Mouse (Mus musculus) embryonic fibroblast, embryonic 13.5 days (primary cell): Measurements from ENCODE around the gene 4931428F04Rik. TPM values are rescaled to one million over a fixed set of nuclear protein-coding genes. Genes with fewer than 3 reads are reported as not detected.
"Not testable (repeated sequence)": the region's sequence is repeated elsewhere in the genome, so short reads cannot be mapped to it uniquely, and the experiment has no call there.

ENCODE experiments used
- H3K27ac ChIP-seq: 2 replicates; pipeline ENCODE4 v1.5.1; 2012; ENCODE audit warnings: low read length, control low read depth, inconsistent platforms; ENCODE audit not compliant: insufficient read depth
- H3K4me1 ChIP-seq: 2 replicates; pipeline ENCODE4 v1.6.1; 2011; ENCODE audit warnings: low read length; ENCODE audit not compliant: control insufficient read depth, insufficient read depth
- H3K4me3 ChIP-seq: 2 replicates; pipeline ENCODE4 v1.5.1; 2011; ENCODE audit warnings: mild to moderate bottlenecking, control low read depth, low read length; ENCODE audit not compliant: insufficient read depth
- CTCF ChIP-seq: IDR thresholded peaks from 2 replicates; pipeline ENCODE4 v1.5.1; 2011; ENCODE audit warnings: mild to moderate bottlenecking, control low read depth, low read length, moderate library complexity, borderline replicate concordance; ENCODE audit not compliant: insufficient read depth
- POLR2A ChIP-seq: IDR thresholded peaks from 2 replicates; pipeline ENCODE4 v1.6.1; 2011; ENCODE audit warnings: low read depth, mild to moderate bottlenecking, control low read depth, low read length, moderate library complexity
- polyA plus RNA-seq: library from polyadenylated mRNA; stranded (reverse); fragments of >200 nt; gene quantifications from 2 replicates; pipeline ENCODE4 v1.2.4, GENCODE M21; 2011; ENCODE audit warnings: low read depth; ENCODE audit not compliant: missing spikeins, insufficient read length

Gene 4931428F04Rik
- polyA plus RNA-seq, 1 experiment: 6.2 TPM

- TF ChIP-seq CTCF (no peak), POLR2A (no peak)
- Histone ChIP-seq H3K4me3 (no peak overlapping the region), H3K4me1 (no peaks in the 10 kb centered on the region), H3K27ac (no peak overlapping the region)
Measured at GRCm38 (mm10) chr8:105235206-105235605, 54.5 kb downstream of the 4931428F04Rik start.

DNA sequence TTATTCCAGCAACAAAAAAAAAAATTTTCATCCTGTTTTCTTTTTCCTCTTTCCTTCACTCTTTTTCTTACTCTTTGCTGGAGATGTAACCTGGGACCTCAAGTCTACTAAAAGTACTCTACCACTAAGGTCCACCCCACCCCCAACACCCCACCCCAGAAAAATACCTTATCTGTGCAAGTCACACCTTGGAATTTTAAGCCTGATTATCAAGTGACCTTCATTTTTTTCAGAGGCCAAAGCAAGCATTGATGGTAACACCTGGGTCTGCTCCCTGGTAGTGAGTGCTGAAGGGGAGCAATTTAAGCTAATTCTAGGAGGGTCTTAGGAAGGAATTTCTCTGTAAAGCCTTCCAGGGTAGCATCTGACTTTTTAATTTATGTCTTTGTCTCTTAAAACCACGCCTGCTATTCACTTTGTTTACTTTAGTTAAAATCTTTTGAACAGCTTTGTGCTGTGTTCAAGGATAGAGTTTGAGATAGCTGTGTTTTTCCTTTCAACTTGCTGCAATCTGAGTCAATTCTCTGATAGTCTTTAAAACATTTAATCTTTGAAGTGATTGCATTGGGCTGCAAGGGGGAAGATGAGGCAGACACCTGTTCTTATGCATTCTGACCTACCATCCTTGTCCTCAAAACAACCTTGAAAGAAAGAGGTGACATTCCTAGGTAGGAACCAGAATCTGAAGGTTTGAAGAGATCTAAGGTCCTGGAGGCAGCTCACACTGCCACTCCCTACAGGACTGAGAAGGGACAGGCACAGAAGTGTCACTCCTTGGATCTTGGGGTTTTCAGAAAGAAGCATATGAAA is 56.3 kb downstream of the 4931428F04Rik start:
- H3K4me3 ChIP-seq: no peak overlapping the region
- no peak for TF ChIP-seq POLR2A
- TF ChIP-seq CTCF: no peak
- no peaks in the 10 kb centered on the region for H3K4me1 ChIP-seq
- H3K27ac ChIP-seq: no peak overlapping the region

DNA sequence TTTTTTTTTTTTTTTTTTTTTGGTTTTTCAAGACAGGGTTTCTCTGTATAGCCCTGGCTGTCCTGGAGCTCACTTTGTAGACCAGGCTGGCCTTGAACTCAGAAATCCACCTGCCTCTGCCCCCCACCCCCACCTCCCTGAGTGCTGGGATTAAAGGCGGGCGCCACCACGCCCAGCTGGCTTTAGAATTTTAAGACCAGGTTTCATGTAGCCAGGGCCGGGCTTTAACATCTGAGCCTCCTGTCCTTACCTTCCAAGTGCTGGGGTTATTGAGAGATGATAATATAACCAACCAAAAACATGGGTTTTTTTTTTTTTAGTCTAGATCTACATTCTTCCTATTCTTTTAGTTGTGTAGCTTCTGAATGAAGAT is 57.4 kb downstream of the 4931428F04Rik start:
- not testable (repeated sequence) for H3K4me3 ChIP-seq, H3K4me1 ChIP-seq, H3K27ac ChIP-seq

- no peak for TF ChIP-seq POLR2A
- TF ChIP-seq CTCF: no peak
- Histone ChIP-seq H3K27ac (no peak overlapping the region), H3K4me1 (no peaks in the 10 kb centered on the region), H3K4me3 (no peak overlapping the region)
Measured at GRCm38 (mm10) chr8:105231503-105232320, 58.0 kb downstream of the 4931428F04Rik start.

Other genes with a start within 250 kb of the 4931428F04Rik start
- gene Ces3a, start 241.3 kb downstream of the 4931428F04Rik start, polyA plus RNA-seq: not detected in 2 replicates
- not detected in 2 replicates for gene Ces3b, start 206.1 kb downstream of the 4931428F04Rik start, polyA plus RNA-seq
- gene Ces4a, start 158.1 kb downstream of the 4931428F04Rik start, polyA plus RNA-seq: not detected in 2 replicates
- 111 and 145 TPM in 2 replicates for gene Cbfb, start 119.2 kb downstream of the 4931428F04Rik start, polyA plus RNA-seq
- gene D230025D16Rik, start 64.7 kb downstream of the 4931428F04Rik start, polyA plus RNA-seq: 19.5 and 24.7 TPM in 2 replicates
- gene B3gnt9, start 34.7 kb downstream of the 4931428F04Rik start, polyA plus RNA-seq: 25.8 and 33.2 TPM in 2 replicates
- 12.5 and 15.0 TPM in 2 replicates for gene Tradd, start 25.3 kb downstream of the 4931428F04Rik start, polyA plus RNA-seq
- gene Fbxl8, start 25.2 kb downstream of the 4931428F04Rik start, polyA plus RNA-seq: 3.9 and 4.3 TPM in 2 replicates
- 1.2 and 1.7 TPM in 2 replicates for gene Hsf4, start 20.1 kb downstream of the 4931428F04Rik start, polyA plus RNA-seq
- gene Nol3, start 13.7 kb downstream of the 4931428F04Rik start, polyA plus RNA-seq: 3.0 and 3.4 TPM in 2 replicates
- gene Exoc3l, start 6.2 kb upstream of the 4931428F04Rik start, polyA plus RNA-seq: 0.55 TPM in 1 of 2 replicates, not detected in the other
- gene E2f4, start 7.8 kb upstream of the 4931428F04Rik start, polyA plus RNA-seq: 42.6 and 43.9 TPM in 2 replicates
- gene Elmo3, start 15.7 kb upstream of the 4931428F04Rik start, polyA plus RNA-seq: 1.6 and 2.5 TPM in 2 replicates
- 1.2 and 1.6 TPM in 2 replicates for gene Lrrc29, start 36.4 kb upstream of the 4931428F04Rik start, polyA plus RNA-seq
- gene Tmem208, start 36.5 kb upstream of the 4931428F04Rik start, polyA plus RNA-seq: 54.3 and 69.1 TPM in 2 replicates
- gene Fhod1, start 58.1 kb upstream of the 4931428F04Rik start, polyA plus RNA-seq: 16.0 and 22.6 TPM in 2 replicates
- gene Slc9a5, start 59.0 kb upstream of the 4931428F04Rik start, polyA plus RNA-seq: 8.9 and 10.3 TPM in 2 replicates
- 3.7 and 3.9 TPM in 2 replicates for gene Plekhg4, start 83.4 kb upstream of the 4931428F04Rik start, polyA plus RNA-seq
- not detected in 2 replicates for gene Kctd19, start 123.6 kb upstream of the 4931428F04Rik start, polyA plus RNA-seq
- gene Lrrc36, start 123.7 kb upstream of the 4931428F04Rik start, polyA plus RNA-seq: not detected in 2 replicates
- 8.5 and 10.0 TPM in 2 replicates for gene Tppp3, start 181.7 kb upstream of the 4931428F04Rik start, polyA plus RNA-seq
- gene Zdhhc1, start 207.0 kb upstream of the 4931428F04Rik start, polyA plus RNA-seq: 21.5 and 24.7 TPM in 2 replicates
- 0.28 and 0.35 TPM in 2 replicates for gene Hsd11b2, start 228.9 kb upstream of the 4931428F04Rik start, polyA plus RNA-seq